ENCODE assay signal across 12 mouse cellular contexts in genomic region chr9:37029811-37030346, GRCm38 (mm10).
DNase-seq lines count a peak whose midpoint lies in the region; ATAC-seq lines count a peak whose summit lies in the region.
"Had no signal": no experiment of that assay in that cellular context is flagged by ENCODE, and none has a peak within 500 bp of the region (broad histone marks: within the 10 kb centered on the region; RNA-seq: fewer than 3 reads in every experiment).

No protein-coding gene starts in this region.

- no peak for DNase-seq in lung, postnatal 4 days
- DNase-seq in midbrain, embryonic 10.5 days (ENCODE audit: low spot score): no peak
- no peak for DNase-seq in thymus, adult 18-20 months
- no peak for DNase-seq in testis, postnatal 14 days (ENCODE audit: low spot score)
- DNase-seq in frontal cortex, postnatal 36 days (ENCODE audit: low spot score in 2 of 2): no peak
- DNase-seq: adrenal gland, adult 2 months; cerebellum, adult 2 months; liver, embryonic 13.5 days; thymus, postnatal 36 days had no signal

- H3K27me3 ChIP-seq in lung, embryonic 16.5 days (ENCODE audit: control insufficient read depth, insufficient read depth, low read depth, low read length): no peaks in the 10 kb centered on the region
- no peaks in the 10 kb centered on the region; the same call in 1 of the 2 replicates for H3K27me3 ChIP-seq in hindbrain, embryonic 12.5 days
- H3K27me3 ChIP-seq in midbrain, embryonic 10.5 days (ENCODE audit: low read depth, poor library complexity, severe bottlenecking): no peaks in the 10 kb centered on the region
- H3K27me3 ChIP-seq: liver, embryonic 13.5 days had no signal

- WGBS in lung, embryonic 16.5 days: 64% methylated on average over 3 of the region's 3 CpGs
- WGBS in hindbrain, embryonic 12.5 days: 74% methylated on average over 3 of the region's 3 CpGs
- WGBS in midbrain, embryonic 10.5 days: 67% methylated on average over 3 of the region's 3 CpGs

- ATAC-seq in lung, embryonic 16.5 days (ENCODE audit: low read depth): peak; percentile 19; the same call in 1 of the 2 replicates
- ATAC-seq in hindbrain, embryonic 12.5 days (ENCODE audit: low FRiP score): no peak

- H3K9ac ChIP-seq in lung, embryonic 16.5 days (ENCODE audit: low read length): no peak overlapping the region
- H3K9ac ChIP-seq in hindbrain, embryonic 12.5 days: no peak overlapping the region
- H3K9ac ChIP-seq: liver, embryonic 13.5 days had no signal

- H3K9me3 ChIP-seq in lung, embryonic 16.5 days (ENCODE audit: control insufficient read depth, low read length): no peaks in the 10 kb centered on the region
- no peaks in the 10 kb centered on the region for H3K9me3 ChIP-seq in hindbrain, embryonic 12.5 days (replicated peaks)
- no peaks in the 10 kb centered on the region for H3K9me3 ChIP-seq in midbrain, embryonic 10.5 days (replicated peaks)
- H3K9me3 ChIP-seq: G1E; liver, embryonic 13.5 days had no signal

- no peak overlapping the region for H3K4me3 ChIP-seq in lung, embryonic 16.5 days (ENCODE audit: low read length)
- no peak overlapping the region for H3K4me3 ChIP-seq in hindbrain, embryonic 12.5 days
- no peak overlapping the region for H3K4me3 ChIP-seq in midbrain, embryonic 10.5 days
- H3K4me3 ChIP-seq: liver, embryonic 13.5 days had no signal

- H3K4me1 ChIP-seq in lung, embryonic 16.5 days (replicated peaks; ENCODE audit: control insufficient read depth, insufficient read depth, low read length): peaks cover 7% of the 10 kb centered on the region
- peaks cover 54% of the 10 kb centered on the region for H3K4me1 ChIP-seq in hindbrain, embryonic 12.5 days
- H3K4me1 ChIP-seq in midbrain, embryonic 10.5 days: peaks cover 61% of the 10 kb centered on the region
- H3K4me1 ChIP-seq: liver, embryonic 13.5 days had no signal

- H3K4me2 ChIP-seq in lung, embryonic 16.5 days (ENCODE audit: low read depth, low read length): no peak overlapping the region
- no peak overlapping the region for H3K4me2 ChIP-seq in hindbrain, embryonic 12.5 days (replicated peaks)
- H3K4me2 ChIP-seq: liver, embryonic 13.5 days had no signal

- no peak overlapping the region; the same call in 1 of the 2 replicates for H3K27ac ChIP-seq in lung, embryonic 16.5 days (ENCODE audit: low read length)
- H3K27ac ChIP-seq in hindbrain, embryonic 12.5 days: peak overlapping the region; percentile 60; the same call in 1 of the 2 replicates
- peak overlapping the region; percentile 77 for H3K27ac ChIP-seq in midbrain, embryonic 10.5 days (replicated peaks)
- H3K27ac ChIP-seq: liver, embryonic 13.5 days had no signal

- no peaks in the 10 kb centered on the region for H3K36me3 ChIP-seq in lung, embryonic 16.5 days (ENCODE audit: control insufficient read depth, insufficient read depth, low read length)
- no peaks in the 10 kb centered on the region for H3K36me3 ChIP-seq in hindbrain, embryonic 12.5 days
- H3K36me3 ChIP-seq in midbrain, embryonic 10.5 days: peaks cover 15% of the 10 kb centered on the region
- H3K36me3 ChIP-seq: G1E; liver, embryonic 13.5 days had no signal
